Mouse (Mus musculus) embryonic facial prominence, embryonic 10.5 days (tissue): ENCODE results near the gene Scamp2. TPM values are rescaled to one million over a fixed set of nuclear protein-coding genes. Genes with fewer than 3 reads are reported as not detected.

ENCODE experiments used
- DNase-seq: peaks from one replicate; pipeline ENCODE4 v3.0.0-alpha.2; 2017; ENCODE audit warnings: low spot score
- H3K27ac ChIP-seq: fragments of 300-500 bp; sonication (generic); replicated peaks from 2 replicates; pipeline ENCODE4 v1.5.1; 2016; ENCODE audit warnings: mild to moderate bottlenecking
- H3K27me3 ChIP-seq: fragments of 300-500 bp; sonication (generic); replicated peaks from 2 replicates; pipeline ENCODE4 v1.6.1; 2016; ENCODE audit warnings: low read depth, mild to moderate bottlenecking; ENCODE audit not compliant: poor library complexity, severe bottlenecking
- H3K36me3 ChIP-seq: fragments of 300-500 bp; sonication (generic); replicated peaks from 2 replicates; pipeline ENCODE4 v1.6.1; 2016; ENCODE audit warnings: mild to moderate bottlenecking, moderate library complexity
- H3K4me1 ChIP-seq: fragments of 300-500 bp; sonication (generic); 2 replicates; pipeline ENCODE4 v1.6.1; 2016
- H3K4me3 ChIP-seq: fragments of 300-500 bp; sonication (generic); 2 replicates; pipeline ENCODE4 v1.5.1; 2016; ENCODE audit warnings: mild to moderate bottlenecking, moderate library complexity
- H3K9me3 ChIP-seq: fragments of 300-500 bp; sonication (generic); 2 replicates; pipeline ENCODE4 v1.6.1; 2016; ENCODE audit warnings: mild to moderate bottlenecking
- WGBS: fragments of 180-500 bp; shearing (Covaris S2); methylation state at CpG from one replicate; pipeline ENCODE4 v1.1.7; 2016; 5-methylcytosine and 5-hydroxymethylcytosine counted together
- polyA plus RNA-seq: library from polyadenylated mRNA; unstranded; fragments of >200 nt; fragmentation: Nextera tagmentation; extraction: Ambion mirVana; gene quantifications from 2 replicates; pipeline ENCODE4 v1.2.1, GENCODE M21; 2016

Gene Scamp2
- polyA plus RNA-seq, 1 experiment from 2014 or later: 44.1 TPM

- no peaks in the 10 kb centered on the region for H3K9me3 ChIP-seq
- WGBS: 93% methylated on average over 17 of the region's 17 CpGs
- DNase-seq: no peak
- peaks cover 84% of the 10 kb centered on the region for H3K36me3 ChIP-seq
- no peak overlapping the region for H3K4me3 ChIP-seq
- H3K4me1 ChIP-seq: 0 out of 2 replicates have a peak, but pooled peaks cover 2% of the 10 kb centered on the region
- no peaks in the 10 kb centered on the region for H3K27me3 ChIP-seq
- no peak overlapping the region for H3K27ac ChIP-seq
Measured at GRCm38 (mm10) chr9:57627191-57627590, 66.4 kb downstream of the Scamp2 start.

- Histone ChIP-seq H3K4me3 (no peak overlapping the region), H3K27ac (no peak overlapping the region), H3K9me3 (no peaks in the 10 kb centered on the region), H3K36me3 (peaks cover 91% of the 10 kb centered on the region), H3K4me1 (0 out of 2 replicates have a peak, but pooled peaks cover 2% of the 10 kb centered on the region), H3K27me3 (no peaks in the 10 kb centered on the region)
- DNase-seq: no peak
- WGBS: 96% methylated on average over 11 of the region's 11 CpGs
Measured at GRCm38 (mm10) chr9:57627892-57628291, 67.1 kb downstream of the Scamp2 start.

- Histone ChIP-seq H3K4me3 (no peak overlapping the region), H3K36me3 (peaks cover 99% of the 10 kb centered on the region), H3K27me3 (no peaks in the 10 kb centered on the region), H3K27ac (no peak overlapping the region), H3K4me1 (0 out of 2 replicates have a peak, but pooled peaks cover 2% of the 10 kb centered on the region), H3K9me3 (no peaks in the 10 kb centered on the region)
- DNase-seq: no peak
- 93% methylated on average over 12 of the region's 12 CpGs for WGBS
Measured at GRCm38 (mm10) chr9:57628717-57629116, 68.0 kb downstream of the Scamp2 start.

- Histone ChIP-seq H3K36me3 (peaks cover 99% of the 10 kb centered on the region), H3K27me3 (no peaks in the 10 kb centered on the region), H3K27ac (no peak overlapping the region), H3K4me3 (no peak overlapping the region), H3K4me1 (0 out of 2 replicates have a peak, but pooled peaks cover 6% of the 10 kb centered on the region), H3K9me3 (no peaks in the 10 kb centered on the region)
- WGBS: 66% methylated on average over 14 of the region's 14 CpGs
- DNase-seq: peak; percentile 83
Measured at GRCm38 (mm10) chr9:57629118-57629874, 68.6 kb downstream of the Scamp2 start.

- no peak for DNase-seq
- 50% methylated on average over 4 of the region's 4 CpGs for WGBS
- Histone ChIP-seq H3K4me1 (peaks cover 23% of the 10 kb centered on the region), H3K9me3 (no peaks in the 10 kb centered on the region), H3K4me3 (no peak overlapping the region), H3K36me3 (peaks cover 78% of the 10 kb centered on the region), H3K27me3 (no peaks in the 10 kb centered on the region), H3K27ac (no peak overlapping the region)
Measured at GRCm38 (mm10) chr9:57633481-57634024, 72.8 kb downstream of the Scamp2 start.

- DNase-seq: no peak
- Histone ChIP-seq H3K9me3 (no peaks in the 10 kb centered on the region), H3K36me3 (peaks cover 54% of the 10 kb centered on the region), H3K27ac (peak overlapping the region; percentile 83), H3K27me3 (no peaks in the 10 kb centered on the region), H3K4me3 (peak overlapping the region; percentile 44; the same call in 1 of the 2 replicates), H3K4me1 (peaks cover 60% of the 10 kb centered on the region)
- 42% methylated on average over 3 of the region's 3 CpGs for WGBS
Measured at GRCm38 (mm10) chr9:57637272-57637671, 76.5 kb downstream of the Scamp2 start.

- Histone ChIP-seq H3K36me3 (peaks cover 54% of the 10 kb centered on the region), H3K27ac (peak overlapping the region; percentile 83), H3K9me3 (no peaks in the 10 kb centered on the region), H3K4me3 (peak overlapping the region; percentile 44), H3K4me1 (peaks cover 66% of the 10 kb centered on the region), H3K27me3 (no peaks in the 10 kb centered on the region)
- 36% methylated on average over 6 of the region's 6 CpGs for WGBS
- peak; percentile 43 for DNase-seq
Measured at GRCm38 (mm10) chr9:57637741-57638322, 77.1 kb downstream of the Scamp2 start.

Other genes with a start within 250 kb of the Scamp2 start
- gene Ppcdc, start 120.8 kb upstream of the Scamp2 start, polyA plus RNA-seq: 20.8 and 25.4 TPM in 2 replicates
- 9.3 and 9.6 TPM in 2 replicates for gene Scamp5, start 92.9 kb upstream of the Scamp2 start, polyA plus RNA-seq
- gene Rpp25, start 56.9 kb upstream of the Scamp2 start, polyA plus RNA-seq: 1.6 and 1.7 TPM in 2 replicates
- 664 and 702 TPM in 2 replicates for gene Cox5a, start 39.7 kb upstream of the Scamp2 start, polyA plus RNA-seq
- gene Fam219b, start 23.4 kb upstream of the Scamp2 start, polyA plus RNA-seq: 17.1 and 17.7 TPM in 2 replicates
- gene Mpi, start 8.2 kb upstream of the Scamp2 start, polyA plus RNA-seq: 58.7 and 61.7 TPM in 2 replicates
- 13.3 and 16.4 TPM in 2 replicates for gene Ulk3, start 28.5 kb downstream of the Scamp2 start, polyA plus RNA-seq
- 1.6 and 1.8 TPM in 2 replicates for gene Cplx3, start 45.3 kb downstream of the Scamp2 start, polyA plus RNA-seq
- not detected in 2 replicates for gene Lman1l, start 59.8 kb downstream of the Scamp2 start, polyA plus RNA-seq
- 33.2 and 38.3 TPM in 2 replicates for gene Csk, start 92.7 kb downstream of the Scamp2 start, polyA plus RNA-seq
- gene Cyp1a2, start 122.8 kb downstream of the Scamp2 start, polyA plus RNA-seq: not detected in 2 replicates
- gene Cyp1a1, start 127.0 kb downstream of the Scamp2 start, polyA plus RNA-seq: 0.07 TPM in 1 of 2 replicates, not detected in the other
- 45.5 and 46.7 TPM in 2 replicates for gene Edc3, start 147.6 kb downstream of the Scamp2 start, polyA plus RNA-seq
- gene Clk3, start 204.9 kb downstream of the Scamp2 start, polyA plus RNA-seq: 93.6 and 94.8 TPM in 2 replicates